Mouse (Mus musculus) erythroblast, embryonic 14.5 days (primary cell): ENCODE measurements around the gene Tlr12.

ENCODE experiments used
- GATA1 ChIP-seq: IDR thresholded peaks from 2 replicates; pipeline ENCODE4 v1.6.1; 2012; ENCODE audit warnings: low read length, inconsistent platforms, mixed read lengths
- TAL1 ChIP-seq: IDR thresholded peaks from 3 replicates; pipeline ENCODE4 v1.6.1; 2012; ENCODE audit warnings: low read length, inconsistent platforms, mixed read lengths

DNA sequence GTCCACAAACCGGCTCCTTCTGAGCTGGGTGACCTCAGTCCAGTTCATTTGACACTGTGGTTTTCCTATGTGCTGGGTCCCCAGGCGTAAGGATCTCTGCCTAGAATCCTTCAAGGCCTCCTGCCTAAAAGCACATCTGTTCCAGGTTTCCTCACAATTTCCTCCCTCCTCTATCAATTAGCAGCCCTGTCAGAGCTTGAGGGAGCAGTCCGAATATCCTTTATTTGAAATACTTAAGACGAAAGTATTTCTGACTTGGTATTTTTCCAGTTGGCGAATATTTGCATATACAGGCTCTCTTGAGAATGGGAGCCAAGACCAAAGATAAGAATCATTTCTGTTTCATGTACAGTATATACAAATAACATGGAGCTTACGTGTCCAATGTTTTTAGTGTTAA lies 27.5 kb upstream of the Tlr12 start:
- TF ChIP-seq TAL1 (no peak), GATA1 (no peak)
